Mouse (Mus musculus) layer of hippocampus, adult 6 months (tissue): ENCODE data around the gene Cth. TPM values are rescaled to one million over a fixed set of nuclear protein-coding genes. Genes with fewer than 3 reads are reported as not detected.

Experiments
- long read RNA-seq, 2 experiments: library from polyadenylated mRNA; unstranded; transcript quantifications; one replicate each; pipeline ENCODE4 v2.0.0; 2019 to 2020
- polyA plus RNA-seq: library from polyadenylated mRNA; unstranded; fragments of <200 nt; fragmentation: Nextera tagmentation; gene quantifications from 2 replicates; pipeline ENCODE4 v1.2.3, GENCODE M21; 2021

Gene Cth
- polyA plus RNA-seq, result 6.0 and 7.3 TPM in 2 replicates
- long read RNA-seq, experiment 1, transcript Cth-201 (12 exons, 1,815 nt), result major isoform, 10 of 12 reads
- long read RNA-seq, experiment 1, partial matches to known transcripts, result 1 of 12 reads
- long read RNA-seq, experiment 1, other reads (novel, unspliced or antisense), result 1 of 12 reads
- long read RNA-seq, experiment 2, transcript Cth-201 (12 exons, 1,815 nt), result major isoform, 27 of 29 reads
- long read RNA-seq, experiment 2, partial matches to known transcripts, result 0 of 29 reads
- long read RNA-seq, experiment 2, other reads (novel, unspliced or antisense), result 2 of 29 reads

DNA sequence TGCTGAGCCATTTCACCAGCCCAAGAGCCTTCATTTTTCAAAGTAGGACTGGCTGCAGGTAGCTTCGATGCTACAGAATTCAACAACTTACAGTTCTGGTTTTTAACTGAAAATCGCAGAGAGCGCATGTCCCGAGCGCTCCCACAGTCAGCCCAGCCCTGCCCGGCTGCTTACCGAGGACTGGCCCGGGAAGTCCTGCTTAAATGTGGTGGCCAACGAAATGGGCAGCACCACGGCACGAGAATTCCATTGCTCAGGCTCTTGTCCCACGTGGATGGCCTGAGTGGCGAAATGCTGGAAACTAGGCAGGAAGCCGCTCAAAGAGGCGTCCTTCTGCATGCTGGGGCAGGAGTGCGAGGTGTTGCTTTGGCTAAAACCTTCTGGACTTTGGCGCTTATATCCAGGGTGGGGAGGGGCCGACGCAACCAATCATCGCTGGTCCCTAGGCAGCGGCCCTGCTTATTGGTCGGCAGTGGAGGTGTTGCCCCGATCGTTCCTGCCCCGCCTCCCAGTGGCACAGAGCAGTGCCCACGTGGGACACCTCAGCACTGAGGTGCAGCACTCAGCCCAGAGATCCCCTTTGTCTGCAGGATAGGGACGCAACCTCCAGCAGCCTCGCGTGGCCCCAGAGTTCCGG is at the start of gene Cth:
Cth (minus strand) TSS at position 386 of the 637 bp plus-strand sequence.

GRCm38 (mm10) chr3:157946843-157947358 is 22.0 kb upstream of the Cth start, which contains the start of gene Ankrd13c:
Ankrd13c (plus strand) TSS chr3:157947239.

Other genes with a start within 250 kb of the Cth start
- gene Ankrd13c, start 22.2 kb upstream of the Cth start, polyA plus RNA-seq, result 23.1 and 27.4 TPM in 2 replicates
- gene Srsf11, start 111.6 kb upstream of the Cth start, polyA plus RNA-seq, result 126 and 137 TPM in 2 replicates
- gene Lrrc40, start 111.6 kb upstream of the Cth start, polyA plus RNA-seq, result 34.5 and 36.0 TPM in 2 replicates